Mouse (Mus musculus): ENCODE data around the gene Cpne1.

- TF ChIP-seq POLR2A (IDR thresholded peaks at IDR 0.05; ENCODE audit: control insufficient read depth, extremely low read depth, insufficient read depth, low read length, poor library complexity) (no peak), CTCF (IDR thresholded peaks at IDR 0.05; ENCODE audit: borderline replicate concordance, control insufficient read depth, extremely low read depth, insufficient read depth, low read length, poor library complexity) (no peak)
Measured at GRCm38 (mm10) chr2:156078421-156079182, 33.2 kb downstream of the Cpne1 start.
